Mouse (Mus musculus): ENCODE data around the gene Naif1.

Gene Naif1

DNA sequence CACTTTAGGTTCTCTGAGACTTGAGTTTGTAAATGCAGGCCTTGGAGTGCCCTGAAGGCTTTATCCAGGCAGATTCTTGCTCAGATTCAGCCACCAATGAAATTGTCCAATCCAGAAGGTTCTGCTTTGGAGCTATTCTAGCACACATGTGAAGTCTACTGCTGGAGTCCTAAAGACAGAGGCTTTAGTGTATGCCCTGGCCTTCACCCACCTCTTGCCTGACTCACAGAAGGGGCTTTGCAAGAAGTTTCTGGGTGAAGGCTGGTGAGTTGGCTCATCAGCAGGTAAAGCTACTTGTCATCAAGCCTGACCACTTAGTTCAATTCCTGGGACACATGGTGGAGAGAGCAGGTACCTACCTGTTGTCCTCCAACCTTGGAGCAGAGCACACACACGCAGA lies 24.1 kb upstream of the Naif1 start:
- in situ Hi-C loops (cut with MboI, MseI) = no loop called here

DNA sequence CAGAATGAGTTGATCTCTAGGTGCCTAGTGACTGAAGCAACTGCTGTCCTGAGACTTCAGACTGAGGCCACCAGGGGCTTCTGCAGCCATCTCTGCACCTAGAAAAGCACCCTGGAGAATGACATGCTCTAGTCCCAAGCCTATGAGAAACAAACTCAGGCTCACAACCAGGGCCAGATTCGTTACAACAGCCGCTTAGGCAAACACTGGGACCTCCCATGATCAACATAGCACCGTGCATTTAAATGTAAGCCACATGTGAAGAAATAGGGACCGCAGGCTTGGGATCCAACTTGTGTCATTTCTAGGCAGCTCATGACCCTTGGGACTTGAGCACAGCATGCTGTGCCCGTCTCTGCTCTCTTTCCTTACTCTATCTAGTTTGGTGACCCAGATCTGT lies 22.5 kb upstream of the Naif1 start:
- in situ Hi-C loops (cut with MboI, MseI) = no loop called here

DNA sequence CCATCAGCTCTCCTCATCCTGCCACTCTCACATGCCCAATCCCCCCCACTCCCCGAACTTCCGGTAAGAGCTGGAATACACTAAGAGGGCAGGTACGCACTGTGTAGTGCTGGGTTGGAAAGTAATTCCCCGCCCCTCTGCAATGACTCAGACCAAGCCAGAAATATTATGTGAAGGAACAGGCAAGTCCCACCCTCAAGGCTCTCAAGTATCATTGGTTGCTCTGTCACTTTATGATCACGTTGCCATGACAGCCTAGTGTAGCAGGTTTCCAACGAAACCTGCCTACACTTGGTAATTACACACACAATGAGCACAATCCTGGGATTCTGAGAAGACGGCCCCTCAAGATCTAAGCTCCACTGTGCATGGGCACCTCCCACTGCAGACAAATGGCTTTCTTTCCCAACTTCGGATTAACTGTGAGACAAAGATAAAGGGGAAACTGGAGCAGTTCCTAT lies 22.0 kb upstream of the Naif1 start:
- in situ Hi-C loops (cut with MboI, MseI) = no loop called here

DNA sequence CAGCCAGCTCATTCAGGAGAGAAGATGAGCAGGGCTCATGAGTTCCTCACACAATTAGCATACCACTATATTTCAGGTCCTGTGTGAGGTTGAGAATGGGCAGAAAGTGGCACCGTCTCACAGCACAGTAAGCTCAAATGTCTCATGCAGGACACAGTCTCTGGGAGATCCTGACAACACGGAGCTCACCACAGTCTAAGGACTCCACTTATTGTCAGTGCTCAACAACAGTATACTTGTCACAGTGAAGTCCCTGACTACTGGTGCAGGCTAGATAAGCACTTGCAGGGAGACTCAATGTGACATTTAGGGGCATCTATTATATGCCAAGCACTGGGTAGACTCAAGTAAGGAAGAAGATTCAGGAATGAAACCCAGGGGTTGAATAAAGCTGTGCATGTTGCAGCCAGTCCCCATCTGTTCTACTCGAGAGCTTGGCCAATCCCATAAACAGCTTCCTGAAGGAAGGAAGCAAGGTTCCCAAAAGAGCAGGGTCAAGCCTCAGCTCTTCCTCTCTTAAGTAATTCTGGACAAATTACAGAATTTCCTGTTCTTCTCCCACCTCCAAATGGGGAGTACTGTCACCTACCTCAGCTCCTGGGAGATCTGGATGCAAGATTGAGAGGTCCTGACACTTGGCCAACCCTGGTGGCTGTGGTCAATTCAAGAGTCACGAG lies 20.9 kb upstream of the Naif1 start:
- in situ Hi-C loops (cut with MboI, MseI) = no loop called here

DNA sequence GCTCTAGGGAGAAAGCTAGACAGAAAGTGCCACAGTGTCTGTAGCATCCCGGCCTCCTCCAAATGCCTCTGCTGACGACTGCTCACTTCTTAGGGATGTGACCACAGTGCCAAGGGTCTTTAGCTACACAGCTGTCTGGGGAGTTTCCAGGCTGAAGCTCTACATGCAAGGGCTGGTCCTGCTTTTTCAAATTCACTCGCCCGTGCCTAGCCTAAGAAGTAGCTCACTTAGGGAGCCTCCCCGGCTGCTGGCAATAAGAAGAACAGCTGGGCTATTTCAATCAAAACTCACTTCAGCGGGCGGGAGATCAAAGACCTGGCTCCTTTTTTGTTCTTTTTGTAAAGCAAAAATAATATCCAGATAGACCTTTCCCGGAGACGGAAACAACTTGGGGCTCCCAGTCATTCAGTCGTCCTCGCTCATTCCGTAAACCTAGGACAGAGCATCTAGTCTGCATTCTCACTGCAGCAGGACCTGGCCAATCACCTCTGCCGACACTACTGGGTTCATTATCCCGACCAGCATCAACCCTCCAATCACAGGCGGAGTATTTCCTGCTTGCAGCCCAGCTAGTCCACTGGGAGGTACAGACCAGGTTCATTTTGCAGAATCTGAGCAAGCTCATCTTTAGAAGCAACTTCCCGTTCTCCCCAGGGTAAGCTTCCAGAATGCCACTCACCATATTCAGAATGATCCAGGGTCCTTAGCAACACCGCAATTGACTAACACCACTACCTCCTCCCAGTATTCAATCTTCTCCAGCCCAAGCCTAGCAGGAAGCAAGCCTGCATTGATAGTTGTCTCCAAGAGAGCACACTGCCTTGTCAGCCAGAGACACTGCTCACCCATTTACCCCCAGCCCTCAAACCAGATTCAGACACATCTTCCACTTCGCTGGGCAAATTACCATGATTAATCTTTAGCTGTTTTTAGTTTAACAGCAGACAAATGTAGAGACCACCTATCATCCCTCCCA lies 19.3 kb upstream of the Naif1 start:
- in situ Hi-C loops (cut with MboI, MseI) = no loop called here

DNA sequence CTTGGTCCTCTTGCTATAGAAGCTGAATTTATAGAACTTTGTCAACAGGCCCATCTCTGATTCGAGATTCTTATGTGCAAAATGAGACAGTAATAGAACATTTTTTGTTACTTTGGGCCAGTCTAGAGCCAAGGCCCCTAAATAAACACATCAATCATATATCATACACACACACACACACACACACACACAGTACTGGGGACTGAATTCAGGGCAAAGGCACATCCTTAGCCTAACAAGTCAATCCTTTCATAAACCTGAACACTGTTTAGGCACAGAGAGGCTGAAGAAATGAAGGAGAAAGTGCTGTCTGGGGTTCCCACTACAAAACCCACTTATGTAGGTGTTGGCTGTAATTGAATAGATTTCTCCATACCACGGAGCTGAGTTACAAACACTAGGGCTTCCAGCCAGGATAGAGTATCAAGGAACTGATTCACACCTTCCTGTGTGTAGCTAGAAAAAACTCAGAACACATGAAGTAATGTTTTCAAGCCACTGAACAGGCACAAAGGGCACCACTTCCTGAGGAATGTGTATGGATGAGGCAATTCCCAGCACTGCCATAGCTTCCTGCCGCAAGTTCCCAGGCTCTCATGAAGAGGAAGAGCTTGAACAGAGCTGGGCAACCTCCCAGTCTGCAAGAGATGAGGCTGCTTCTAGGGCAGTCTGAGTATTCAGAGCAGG lies 13.4 kb upstream of the Naif1 start:
- in situ Hi-C loops (cut with MboI, MseI) = no loop called here

DNA sequence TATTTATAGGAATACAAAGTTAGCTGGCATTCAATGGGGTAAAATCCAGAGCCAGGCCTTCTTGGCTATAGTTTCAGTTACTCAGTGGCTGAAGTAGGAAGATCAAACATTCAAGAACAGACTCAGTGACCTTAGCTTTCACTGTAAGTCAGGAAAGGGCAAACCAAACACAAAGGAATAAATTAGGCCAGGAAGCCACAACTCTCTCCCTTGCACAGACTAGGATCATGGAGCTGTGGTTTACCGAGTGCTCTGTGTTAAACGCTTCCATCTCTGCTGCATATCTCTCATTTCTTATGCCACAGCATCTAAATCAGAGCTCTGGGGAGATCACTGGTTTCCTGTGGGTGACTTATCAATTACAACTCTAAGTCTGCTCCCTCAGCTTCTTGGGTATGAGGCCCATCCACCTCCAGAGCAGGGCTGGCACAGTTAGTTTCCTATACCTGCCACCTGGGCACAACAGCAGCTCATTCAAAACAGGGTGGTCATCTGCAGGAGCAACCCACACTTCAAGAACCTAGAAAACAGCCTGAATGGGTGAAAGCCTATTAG lies 12.6 kb upstream of the Naif1 start:
- in situ Hi-C loops (cut with MboI, MseI) = no loop called here

DNA sequence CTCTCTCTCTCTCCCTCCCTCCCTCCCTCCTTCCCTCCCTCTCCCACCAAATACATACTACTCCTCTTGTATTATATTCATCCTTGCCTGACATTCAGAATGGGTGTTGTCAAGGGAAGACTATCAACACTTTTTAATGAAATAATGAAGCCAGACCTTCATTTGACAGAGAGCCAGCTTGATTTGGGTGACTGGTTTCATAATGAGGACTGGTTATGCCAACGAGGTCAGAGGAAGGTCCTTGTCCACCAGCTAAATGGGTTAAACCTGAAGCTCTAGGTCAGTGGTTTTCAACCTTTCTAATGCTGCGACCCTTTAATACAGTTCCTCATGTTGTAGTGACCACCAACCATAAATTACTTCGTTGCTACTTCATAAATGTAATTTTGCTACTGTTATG lies 11.5 kb upstream of the Naif1 start:
- in situ Hi-C loops (cut with MboI, MseI) = no loop called here

DNA sequence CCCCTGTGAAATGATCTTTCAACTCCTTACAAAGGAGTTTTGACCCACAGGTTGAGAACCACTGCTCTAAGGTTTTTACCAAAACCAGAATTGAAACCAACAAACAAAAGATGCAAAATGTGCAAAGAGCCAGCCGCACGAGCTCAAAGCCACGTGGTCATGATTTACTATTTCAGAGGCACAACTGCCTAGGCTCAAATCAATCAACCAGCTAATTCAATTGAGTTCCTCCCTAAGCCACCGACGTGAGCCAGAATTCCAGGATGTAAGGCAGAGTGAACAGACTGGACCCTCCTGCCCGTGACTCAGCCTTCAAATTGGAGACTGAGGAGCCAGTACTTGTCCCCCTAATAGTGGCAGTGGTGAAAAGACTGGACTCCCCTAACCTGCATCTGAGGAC lies 11.1 kb upstream of the Naif1 start:
- in situ Hi-C loops (cut with MboI, MseI) = no loop called here

DNA sequence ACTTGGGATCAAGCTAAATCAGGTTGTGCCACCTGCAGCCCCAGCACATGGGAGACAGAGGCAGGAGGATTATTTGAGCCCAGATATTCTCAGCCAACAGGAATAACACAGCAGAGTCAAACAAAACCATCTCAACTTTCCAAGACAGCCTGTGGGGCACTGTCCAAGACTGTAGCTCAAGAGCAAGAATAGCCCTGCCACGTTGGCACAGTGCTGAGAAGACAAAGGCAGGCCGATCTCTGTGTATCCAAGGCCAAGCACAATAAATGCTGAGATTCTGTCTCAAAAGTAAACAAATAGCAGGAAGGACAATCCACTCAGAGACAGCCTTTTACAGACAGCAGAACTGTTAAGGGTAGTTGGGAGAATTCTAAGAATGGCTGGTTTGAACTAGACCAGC lies 10.1 kb upstream of the Naif1 start:
- in situ Hi-C loops (cut with MboI, MseI) = no loop called here

DNA sequence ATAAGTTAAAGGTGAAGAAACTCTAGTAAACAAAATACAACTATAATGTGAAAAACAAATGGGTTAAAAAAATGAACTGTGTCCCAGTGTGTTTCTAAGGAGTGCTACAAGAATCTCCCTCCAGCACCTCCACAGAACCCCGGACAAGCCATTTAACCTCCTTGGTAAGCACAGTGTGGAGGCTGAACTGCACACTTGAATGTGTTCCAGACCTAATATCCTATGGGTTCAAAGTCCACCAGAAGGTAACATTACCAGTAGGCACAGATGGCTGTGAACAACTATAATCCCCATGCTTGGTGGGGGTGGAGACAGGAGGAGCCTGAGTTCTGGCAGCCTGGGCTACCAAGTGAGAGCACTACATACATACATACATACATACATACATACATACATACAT lies 9.6 kb upstream of the Naif1 start:
- in situ Hi-C loops (cut with MboI, MseI) = no loop called here

DNA sequence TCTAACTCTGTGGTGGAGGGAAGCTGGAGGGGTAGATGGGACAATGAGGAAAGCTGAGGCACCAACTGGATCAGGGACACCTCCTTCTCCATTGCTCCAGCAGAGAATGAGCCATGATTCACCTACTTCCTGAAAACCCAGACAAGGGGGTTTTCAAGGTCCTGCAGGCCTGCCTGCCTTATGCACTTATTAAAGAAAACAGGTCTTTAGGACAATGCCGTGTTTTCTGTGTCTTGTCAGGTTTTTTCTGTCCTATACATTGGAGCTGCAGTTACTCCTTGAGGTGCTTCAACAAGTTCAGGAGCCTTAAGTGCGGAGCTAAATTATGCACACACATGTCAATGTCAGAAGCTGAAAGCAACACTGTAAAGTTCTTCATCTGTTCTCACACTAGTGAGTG lies 8.7 kb upstream of the Naif1 start:
- in situ Hi-C loops (cut with MboI, MseI) = no loop called here

DNA sequence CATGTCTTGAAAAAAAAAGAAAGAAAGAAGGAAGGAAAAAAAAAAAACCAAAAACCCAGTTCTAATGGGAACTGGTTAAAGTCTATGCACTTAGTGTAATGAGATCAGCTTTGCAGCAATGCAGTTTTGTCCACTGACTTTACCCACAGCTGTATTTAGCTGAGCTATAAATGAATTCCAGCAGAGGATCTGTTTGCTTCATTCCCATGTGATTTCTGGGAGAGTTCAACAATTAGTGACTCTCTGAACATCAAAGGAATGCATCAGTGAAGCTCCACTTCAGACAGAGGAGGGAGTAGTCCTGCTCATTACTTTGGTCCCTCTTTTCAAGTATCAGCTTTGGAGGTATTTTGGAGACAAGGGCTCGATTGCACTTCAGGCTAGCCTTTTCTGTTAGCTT lies 4.7 kb upstream of the Naif1 start:
- in situ Hi-C loops (cut with MboI, MseI) = no loop called here

DNA sequence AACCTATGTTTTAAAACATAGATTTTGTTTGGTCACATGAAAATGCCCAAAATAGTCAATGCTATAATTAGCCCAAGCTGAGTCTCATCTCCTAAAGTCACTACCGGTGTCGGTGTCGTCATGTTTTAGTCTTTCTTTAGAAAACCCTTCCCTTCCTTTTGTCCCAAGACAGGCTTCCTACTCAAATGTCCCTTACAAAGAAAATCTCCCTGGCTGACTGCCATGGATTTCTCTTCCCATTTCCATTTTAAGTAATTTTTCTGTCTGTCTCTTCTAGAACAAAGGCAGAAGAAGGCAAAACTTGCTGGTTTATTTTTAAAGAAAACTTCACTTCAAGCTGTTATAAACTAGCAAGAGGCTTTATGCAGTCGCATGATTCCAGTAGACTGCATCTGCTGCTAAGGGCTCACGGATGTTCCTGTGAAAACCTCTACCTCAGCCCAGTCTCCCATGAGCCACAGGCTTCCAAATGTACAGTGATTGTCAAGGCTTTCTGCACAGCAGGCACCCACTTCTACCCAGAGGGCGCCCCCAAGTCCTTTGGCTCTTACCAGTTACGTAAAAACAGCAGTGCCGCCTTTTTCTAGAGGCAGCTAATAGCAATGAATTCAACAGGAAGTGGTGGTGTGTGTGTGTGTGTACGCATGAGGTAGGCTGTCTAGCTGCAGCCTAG lies 2.9 kb upstream of the Naif1 start:
- in situ Hi-C loops (cut with MboI, MseI) = no loop called here

DNA sequence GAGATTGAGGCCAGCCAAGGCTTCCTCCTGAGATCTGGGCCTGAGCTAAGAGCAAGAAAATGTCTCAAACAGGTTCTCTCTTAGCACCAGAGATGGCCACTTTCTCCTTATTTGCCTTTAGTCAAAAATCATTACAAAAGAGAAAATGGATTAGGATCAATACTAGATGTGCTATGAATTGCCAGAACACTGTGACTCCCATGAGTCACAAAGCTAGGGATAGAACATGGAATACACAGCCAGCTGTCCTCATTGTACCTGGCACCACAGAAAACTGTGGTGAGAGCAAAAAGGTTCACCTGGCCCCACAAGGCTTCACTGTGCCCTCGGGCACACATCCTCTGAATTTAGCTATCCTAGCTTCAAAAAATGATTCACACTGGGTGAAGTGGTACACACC lies 1.8 kb upstream of the Naif1 start:
- in situ Hi-C loops (cut with MboI, MseI) = no loop called here

DNA sequence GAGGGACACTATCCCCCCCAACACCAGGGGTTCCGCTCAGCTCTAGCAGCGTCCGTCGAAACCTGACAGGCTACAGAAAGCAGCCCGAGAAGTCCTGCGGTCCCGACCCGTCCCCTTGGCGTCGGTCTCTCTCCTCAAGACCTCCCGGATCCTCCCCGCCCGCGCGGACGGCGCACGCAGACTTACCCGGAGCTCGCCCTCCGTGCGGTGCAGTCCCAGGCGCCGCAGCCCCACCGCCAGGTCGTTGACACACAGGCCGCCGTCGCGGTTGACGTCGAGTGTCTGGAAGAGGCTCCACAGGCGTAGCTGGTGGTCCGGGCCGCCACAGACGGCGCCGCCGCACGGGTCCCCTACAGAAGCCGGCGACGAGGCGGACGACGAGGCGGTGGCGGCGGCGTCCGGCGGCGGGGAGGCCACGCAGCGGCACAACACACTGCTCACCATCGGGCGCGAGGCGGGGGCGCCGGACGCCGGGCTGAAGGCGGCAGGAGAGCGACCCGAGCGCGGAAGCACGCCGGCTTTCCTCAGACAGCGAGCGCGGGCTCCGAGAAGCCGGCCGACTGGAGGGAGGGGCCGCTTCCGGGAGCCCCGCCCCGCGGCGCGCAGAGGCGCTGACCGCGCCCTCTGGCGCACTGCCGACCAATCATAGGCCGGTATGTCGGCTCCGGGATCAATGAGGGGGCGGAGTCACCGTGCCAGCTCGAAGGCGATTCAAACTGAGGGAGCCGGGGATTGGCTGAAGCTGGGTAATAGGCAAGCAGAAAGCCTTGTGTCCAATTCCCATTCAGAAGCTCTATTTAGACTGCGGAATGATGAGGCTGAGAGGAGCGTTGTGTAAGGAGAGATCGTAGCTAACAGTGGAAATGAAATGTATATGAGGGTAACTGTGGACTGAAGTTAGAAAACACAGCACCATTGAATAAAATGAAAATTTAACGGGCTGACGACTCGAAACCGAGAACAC lies 906 bp downstream of the Naif1 start, which contains the start of gene Slc25a25:
TSS of gene Slc25a25 (minus strand) at position 565 of the 964 bp plus-strand sequence.
- in situ Hi-C loops (cut with MboI, MseI) = no loop called here

DNA sequence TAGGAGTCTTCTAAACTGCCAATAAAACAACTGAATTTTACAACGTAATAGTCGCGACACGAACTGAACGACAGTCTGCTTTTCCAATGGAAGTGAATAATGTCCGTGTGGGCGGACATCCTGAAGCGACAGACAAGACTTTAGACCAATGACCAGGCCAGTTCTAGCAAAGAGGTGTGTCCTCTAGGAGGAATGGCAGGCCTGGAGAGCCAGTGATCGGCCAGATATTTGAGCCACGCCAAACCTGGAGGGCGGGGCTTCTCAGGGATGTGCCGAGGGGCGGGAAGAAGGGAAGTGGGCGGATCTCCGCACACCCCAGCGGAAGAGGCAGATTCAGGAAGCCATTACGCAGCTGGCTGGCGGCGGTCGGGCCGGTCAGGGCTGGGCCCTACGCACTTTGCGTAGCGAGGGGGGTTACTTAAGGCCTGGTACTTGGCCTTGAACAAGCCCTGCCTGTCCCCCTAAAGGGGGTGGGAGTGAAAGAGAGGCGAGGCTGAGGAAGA lies 1.7 kb downstream of the Naif1 start:
- in situ Hi-C loops (cut with MboI, MseI) = no loop called here

DNA sequence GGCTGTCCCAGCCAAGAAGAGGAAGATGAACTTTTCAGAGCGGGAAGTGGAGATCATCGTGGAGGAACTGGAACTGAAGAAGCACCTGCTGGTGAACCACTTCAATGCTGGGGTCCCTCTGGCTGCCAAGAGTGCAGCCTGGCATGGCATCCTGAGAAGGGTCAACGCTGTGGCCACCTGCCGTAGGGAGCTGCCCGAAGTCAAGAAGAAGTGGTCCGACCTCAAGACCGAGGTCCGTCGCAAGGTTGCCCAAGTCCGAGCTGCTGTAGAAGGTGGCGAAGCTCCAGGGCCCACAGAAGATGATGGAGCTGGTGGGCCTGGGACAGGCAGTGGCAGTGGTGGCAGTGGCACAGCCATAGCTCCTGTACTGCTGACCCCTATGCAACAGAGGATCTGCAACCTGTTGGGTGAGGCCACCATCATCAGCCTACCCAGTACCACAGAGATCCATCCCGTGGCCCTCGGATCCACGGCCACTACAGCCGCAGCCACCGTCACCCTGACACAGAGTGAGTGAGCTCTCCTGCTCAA lies 2.2 kb downstream of the Naif1 start:
- in situ Hi-C loops (cut with MboI, MseI) = no loop called here

DNA sequence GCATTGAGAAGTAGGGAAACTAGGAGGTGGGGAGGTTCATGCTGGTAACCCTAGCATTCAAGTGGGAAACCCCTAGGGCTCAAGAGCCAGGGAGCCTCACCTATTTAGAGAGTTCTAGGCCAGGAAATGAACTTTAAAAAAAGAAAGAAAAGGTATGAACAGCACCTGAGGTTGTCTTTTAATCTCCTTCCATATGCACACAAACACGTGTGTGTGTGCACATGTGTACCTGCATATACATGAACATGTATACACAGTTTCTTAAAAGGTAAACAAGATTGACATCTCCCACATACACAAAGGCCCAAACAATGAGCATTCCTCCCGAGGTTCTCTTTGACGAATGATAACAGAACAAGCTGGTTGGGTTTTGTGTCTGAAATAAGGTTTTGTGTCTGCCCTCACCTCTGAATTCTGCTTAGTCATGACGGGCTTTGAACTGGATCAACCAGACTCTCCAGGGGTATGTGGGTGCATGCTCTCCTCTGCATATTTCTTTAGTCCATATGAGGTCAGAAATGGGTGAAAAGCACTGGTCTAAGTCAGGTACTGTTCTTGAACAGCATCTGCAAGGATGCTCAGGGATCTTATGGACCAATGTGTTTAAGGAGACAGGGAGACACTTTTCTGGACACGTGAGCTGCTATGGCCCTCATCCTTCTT lies 3.5 kb downstream of the Naif1 start:
- in situ Hi-C loops (cut with MboI, MseI) = no loop called here
